Mouse (Mus musculus): ENCODE measurements around the gene Gli3. TPM values are rescaled to one million over a fixed set of nuclear protein-coding genes. Genes with fewer than 3 reads are reported as not detected.

The Gli3 gene
- polyA plus RNA-seq, 1 experiment from 2014 or later, result 32.6 TPM

GRCm38 (mm10) chr13:15531568-15531967 lies 68.5 kb downstream of the Gli3 start:
- H3K4me3 ChIP-seq (ENCODE audit: low read depth, low read length), result no peak overlapping the region
- no peak overlapping the region for H3K27ac ChIP-seq (replicated peaks; ENCODE audit: low read depth, low read length)
- no peak overlapping the region for H3K4me2 ChIP-seq (ENCODE audit: low read depth, low read length)
- no peaks in the 10 kb centered on the region for H3K9me3 ChIP-seq (replicated peaks; ENCODE audit: control insufficient read depth, low read length)
- H3K27me3 ChIP-seq (ENCODE audit: control insufficient read depth, insufficient read depth, low read length), result no peaks in the 10 kb centered on the region
- no peak for DNase-seq (ENCODE audit: low spot score)
- H3K36me3 ChIP-seq (replicated peaks; ENCODE audit: control insufficient read depth, insufficient read depth, low read depth, low read length), result no peaks in the 10 kb centered on the region
- no peak overlapping the region for H3K9ac ChIP-seq (replicated peaks; ENCODE audit: low read length)
- ATAC-seq (replicated peaks; ENCODE audit: insufficient number of reproducible peaks, low FRiP score, low TSS enrichment, low read depth), result no peak
- no peaks in the 10 kb centered on the region for H3K4me1 ChIP-seq (ENCODE audit: control insufficient read depth, insufficient read depth, low read length)
- WGBS, result 50% methylated on average over 3 of the region's 3 CpGs

- ATAC-seq (replicated peaks; ENCODE audit: insufficient number of reproducible peaks, low FRiP score, low TSS enrichment, low read depth) (0 out of 2 replicates have a peak, but pooled peaks have one; percentile 19), DNase-seq (ENCODE audit: low spot score) (no peak)
- no peaks in the 10 kb centered on the region for H3K4me1 ChIP-seq (ENCODE audit: control insufficient read depth, insufficient read depth, low read length)
- whole genome bisulfite sequencing, result 61% methylated on average over 5 of the region's 5 CpGs
- no peak overlapping the region for H3K9ac ChIP-seq (replicated peaks; ENCODE audit: low read length)
- no peaks in the 10 kb centered on the region for H3K9me3 ChIP-seq (replicated peaks; ENCODE audit: control insufficient read depth, low read length)
- no peak overlapping the region for H3K4me2 ChIP-seq (ENCODE audit: low read depth, low read length)
- no peaks in the 10 kb centered on the region for H3K36me3 ChIP-seq (replicated peaks; ENCODE audit: control insufficient read depth, insufficient read depth, low read depth, low read length)
- H3K27me3 ChIP-seq (ENCODE audit: control insufficient read depth, insufficient read depth, low read length), result no peaks in the 10 kb centered on the region
- H3K4me3 ChIP-seq (ENCODE audit: low read depth, low read length), result no peak overlapping the region
- H3K27ac ChIP-seq (replicated peaks; ENCODE audit: low read depth, low read length), result no peak overlapping the region
Measured at GRCm38 (mm10) chr13:15537206-15537605, 74.2 kb downstream of the Gli3 start.

- H3K4me3 ChIP-seq (ENCODE audit: low read depth, low read length), result no peak overlapping the region
- DNase-seq (ENCODE audit: low spot score) (no peak), ATAC-seq (replicated peaks; ENCODE audit: insufficient number of reproducible peaks, low FRiP score, low TSS enrichment, low read depth) (no peak)
- WGBS, result 76% methylated on average over 3 of the region's 3 CpGs
- no peak overlapping the region for H3K4me2 ChIP-seq (ENCODE audit: low read depth, low read length)
- no peak overlapping the region for H3K27ac ChIP-seq (replicated peaks; ENCODE audit: low read depth, low read length)
- no peaks in the 10 kb centered on the region for H3K9me3 ChIP-seq (replicated peaks; ENCODE audit: control insufficient read depth, low read length)
- peaks cover 2% of the 10 kb centered on the region; the same call in 1 of the 2 replicates for H3K4me1 ChIP-seq (ENCODE audit: control insufficient read depth, insufficient read depth, low read length)
- no peaks in the 10 kb centered on the region for H3K36me3 ChIP-seq (replicated peaks; ENCODE audit: control insufficient read depth, insufficient read depth, low read depth, low read length)
- H3K27me3 ChIP-seq (ENCODE audit: control insufficient read depth, insufficient read depth, low read length), result no peaks in the 10 kb centered on the region
- no peak overlapping the region for H3K9ac ChIP-seq (replicated peaks; ENCODE audit: low read length)
Measured at GRCm38 (mm10) chr13:15537611-15538010, 74.6 kb downstream of the Gli3 start.

GRCm38 (mm10) chr13:15538389-15538788 lies 75.4 kb downstream of the Gli3 start:
- Histone ChIP-seq H3K27ac (replicated peaks; ENCODE audit: low read depth, low read length) (no peak overlapping the region), H3K27me3 (ENCODE audit: control insufficient read depth, insufficient read depth, low read length) (no peaks in the 10 kb centered on the region), H3K4me3 (ENCODE audit: low read depth, low read length) (no peak overlapping the region), H3K9me3 (replicated peaks; ENCODE audit: control insufficient read depth, low read length) (no peaks in the 10 kb centered on the region), H3K4me2 (ENCODE audit: low read depth, low read length) (no peak overlapping the region), H3K36me3 (replicated peaks; ENCODE audit: control insufficient read depth, insufficient read depth, low read depth, low read length) (no peaks in the 10 kb centered on the region), H3K9ac (replicated peaks; ENCODE audit: low read length) (no peak overlapping the region), H3K4me1 (ENCODE audit: control insufficient read depth, insufficient read depth, low read length) (peaks cover 4% of the 10 kb centered on the region)
- 88% methylated on average over 2 of the region's 2 CpGs for WGBS
- ATAC-seq (replicated peaks; ENCODE audit: insufficient number of reproducible peaks, low FRiP score, low TSS enrichment, low read depth) (no peak), DNase-seq (ENCODE audit: low spot score) (no peak)

- Histone ChIP-seq H3K27ac (replicated peaks; ENCODE audit: low read depth, low read length) (no peak overlapping the region), H3K9ac (replicated peaks; ENCODE audit: low read length) (no peak overlapping the region), H3K9me3 (replicated peaks; ENCODE audit: control insufficient read depth, low read length) (no peaks in the 10 kb centered on the region), H3K4me2 (ENCODE audit: low read depth, low read length) (no peak overlapping the region), H3K4me1 (ENCODE audit: control insufficient read depth, insufficient read depth, low read length) (peaks cover 11% of the 10 kb centered on the region), H3K27me3 (ENCODE audit: control insufficient read depth, insufficient read depth, low read length) (no peaks in the 10 kb centered on the region), H3K4me3 (ENCODE audit: low read depth, low read length) (no peak overlapping the region), H3K36me3 (replicated peaks; ENCODE audit: control insufficient read depth, insufficient read depth, low read depth, low read length) (no peaks in the 10 kb centered on the region)
- peak; percentile 35; the same call in 1 of the 2 replicates for ATAC-seq (replicated peaks; ENCODE audit: insufficient number of reproducible peaks, low FRiP score, low TSS enrichment, low read depth)
- DNase-seq (ENCODE audit: low spot score), result peak; percentile 22
- WGBS, result 20% methylated on average over 5 of the region's 5 CpGs
Measured at GRCm38 (mm10) chr13:15542053-15542452, 79.0 kb downstream of the Gli3 start.

- 49% methylated on average over 12 of the region's 12 CpGs for WGBS
- DNase-seq (ENCODE audit: low spot score) (no peak), ATAC-seq (replicated peaks; ENCODE audit: insufficient number of reproducible peaks, low FRiP score, low TSS enrichment, low read depth) (no peak)
- no peaks in the 10 kb centered on the region for H3K9me3 ChIP-seq (replicated peaks; ENCODE audit: control insufficient read depth, low read length)
- no peak overlapping the region for H3K9ac ChIP-seq (replicated peaks; ENCODE audit: low read length)
- H3K36me3 ChIP-seq (replicated peaks; ENCODE audit: control insufficient read depth, insufficient read depth, low read depth, low read length), result no peaks in the 10 kb centered on the region
- H3K27me3 ChIP-seq (ENCODE audit: control insufficient read depth, insufficient read depth, low read length), result no peaks in the 10 kb centered on the region
- H3K27ac ChIP-seq (replicated peaks; ENCODE audit: low read depth, low read length), result no peak overlapping the region
- peaks cover 11% of the 10 kb centered on the region for H3K4me1 ChIP-seq (ENCODE audit: control insufficient read depth, insufficient read depth, low read length)
- H3K4me2 ChIP-seq (ENCODE audit: low read depth, low read length), result no peak overlapping the region
- H3K4me3 ChIP-seq (ENCODE audit: low read depth, low read length), result no peak overlapping the region
Measured at GRCm38 (mm10) chr13:15543169-15543887, 80.3 kb downstream of the Gli3 start.

GRCm38 (mm10) chr13:15543888-15544640 lies 81.0 kb downstream of the Gli3 start:
- Histone ChIP-seq H3K4me2 (ENCODE audit: low read depth, low read length) (no peak overlapping the region), H3K27me3 (ENCODE audit: control insufficient read depth, insufficient read depth, low read length) (no peaks in the 10 kb centered on the region)
- ATAC-seq (replicated peaks; ENCODE audit: insufficient number of reproducible peaks, low FRiP score, low TSS enrichment, low read depth), result peak; percentile 49; the same call in 1 of the 2 replicates

GRCm38 (mm10) chr13:15545346-15545896 lies 82.4 kb downstream of the Gli3 start:
- no peak for ATAC-seq (replicated peaks; ENCODE audit: insufficient number of reproducible peaks, low FRiP score, low TSS enrichment, low read depth)
- Histone ChIP-seq H3K9ac (replicated peaks; ENCODE audit: low read length) (no peak overlapping the region), H3K27me3 (ENCODE audit: control insufficient read depth, insufficient read depth, low read length) (no peaks in the 10 kb centered on the region), H3K27ac (replicated peaks; ENCODE audit: low read depth, low read length) (no peak overlapping the region), H3K4me2 (ENCODE audit: low read depth, low read length) (no peak overlapping the region), H3K36me3 (replicated peaks; ENCODE audit: control insufficient read depth, insufficient read depth, low read depth, low read length) (no peaks in the 10 kb centered on the region), H3K9me3 (replicated peaks; ENCODE audit: control insufficient read depth, low read length) (no peaks in the 10 kb centered on the region), H3K4me1 (ENCODE audit: control insufficient read depth, insufficient read depth, low read length) (peaks cover 11% of the 10 kb centered on the region), H3K4me3 (ENCODE audit: low read depth, low read length) (no peak overlapping the region)
- WGBS, result 44% methylated on average over 4 of the region's 4 CpGs
- no peak for DNase-seq (ENCODE audit: low spot score)

More at GRCm38 (mm10) chr13:15543888-15544640, 81.0 kb downstream of the Gli3 start:
- H3K27ac ChIP-seq (replicated peaks; ENCODE audit: low read depth, low read length), result no peak overlapping the region
- H3K9ac ChIP-seq (replicated peaks; ENCODE audit: low read length), result no peak overlapping the region
- no peaks in the 10 kb centered on the region for H3K36me3 ChIP-seq (replicated peaks; ENCODE audit: control insufficient read depth, insufficient read depth, low read depth, low read length)
- DNase-seq (ENCODE audit: low spot score), result peak; percentile 56
- no peaks in the 10 kb centered on the region for H3K9me3 ChIP-seq (replicated peaks; ENCODE audit: control insufficient read depth, low read length)
- WGBS, result 9% methylated on average over 7 of the region's 7 CpGs
- H3K4me3 ChIP-seq (ENCODE audit: low read depth, low read length), result no peak overlapping the region
- H3K4me1 ChIP-seq (ENCODE audit: control insufficient read depth, insufficient read depth, low read length), result peaks cover 11% of the 10 kb centered on the region
